Mouse (Mus musculus) kidney, embryonic 14.5 days (tissue): ENCODE measurements around the gene Eps8l1. TPM values are rescaled to one million over a fixed set of nuclear protein-coding genes. Genes with fewer than 3 reads are reported as not detected.
A peak's percentile ranks its signal among the peaks of the same experiment; 100 is the strongest.

Experiments used
- ATAC-seq: fragments of 200-750 bp; cut with Nextera tagmentation; 2 replicates; pipeline ENCODE4 v1.8.0; 2017; ENCODE audit warnings: moderate number of reproducible peaks, mild to moderate bottlenecking, moderate TSS enrichment, moderate library complexity; ENCODE audit not compliant: low FRiP score, low TSS enrichment
- H3K27ac ChIP-seq: fragments of 300-500 bp; sonication (generic); 2 replicates; pipeline ENCODE4 v1.5.1; 2014; ENCODE audit warnings: low read depth, mild to moderate bottlenecking, low read length, moderate library complexity, mixed read lengths
- H3K27me3 ChIP-seq: fragments of 300-500 bp; sonication (generic); 2 replicates; pipeline ENCODE4 v1.6.1; 2014; ENCODE audit warnings: mild to moderate bottlenecking, low read length; ENCODE audit not compliant: control insufficient read depth, insufficient read depth
- H3K36me3 ChIP-seq: fragments of 300-500 bp; sonication (generic); 2 replicates; pipeline ENCODE4 v1.6.1; 2014; ENCODE audit warnings: low read length, mixed read lengths; ENCODE audit not compliant: control insufficient read depth, insufficient read depth
- H3K4me1 ChIP-seq: fragments of 300-500 bp; sonication (generic); 2 replicates; pipeline ENCODE4 v1.6.1; 2014; ENCODE audit warnings: low read length, mixed read lengths; ENCODE audit not compliant: control insufficient read depth, insufficient read depth
- H3K4me2 ChIP-seq: fragments of 300-500 bp; sonication (generic); replicated peaks from 2 replicates; pipeline ENCODE4 v1.6.1; 2014; ENCODE audit warnings: low read depth, mild to moderate bottlenecking, low read length
- H3K4me3 ChIP-seq: fragments of 300-500 bp; sonication (generic); 2 replicates; pipeline ENCODE4 v1.5.1; 2014; ENCODE audit warnings: mild to moderate bottlenecking, low read length
- H3K9ac ChIP-seq: fragments of 300-500 bp; sonication (generic); 2 replicates; pipeline ENCODE4 v1.6.1; 2014; ENCODE audit warnings: low read depth, mild to moderate bottlenecking, low read length, moderate library complexity
- H3K9me3 ChIP-seq: fragments of 300-500 bp; sonication (generic); 2 replicates; pipeline ENCODE4 v1.6.1; 2016; ENCODE audit warnings: low read length; ENCODE audit not compliant: control insufficient read depth
- WGBS: fragments of 180-500 bp; shearing (Covaris S2); extraction: QIAGEN DNeasy Blood & Tissue Kit; methylation state at CpG from one replicate; pipeline ENCODE4 v1.1.7; 2014; 5-methylcytosine and 5-hydroxymethylcytosine counted together
- polyA plus RNA-seq: library from polyadenylated mRNA; unstranded; fragments of >200 nt; fragmentation: Nextera tagmentation; extraction: Ambion mirVana; gene quantifications from 2 replicates; pipeline ENCODE4 v1.2.1, GENCODE M21; 2014

The Eps8l1 gene
- polyA plus RNA-seq, 1 experiment from 2014 or later = 3.0 TPM

GRCm38 (mm10) chr7:4502421-4503090 is 42.1 kb downstream of the Eps8l1 start:
- ATAC-seq = peak; percentile 16; the same call in 1 of the 2 replicates
- WGBS = 8% methylated on average over 14 of the region's 14 CpGs
- no peaks in the 10 kb centered on the region for H3K36me3 ChIP-seq
- H3K27ac ChIP-seq = no peak overlapping the region; the same call in 1 of the 2 replicates
- peaks cover 23% of the 10 kb centered on the region for H3K4me1 ChIP-seq
- peak overlapping the region; percentile 78 for H3K4me2 ChIP-seq
- no peak overlapping the region for H3K9ac ChIP-seq
- H3K9me3 ChIP-seq = no peaks in the 10 kb centered on the region
- no peaks in the 10 kb centered on the region for H3K27me3 ChIP-seq
- peak overlapping the region; percentile 77 for H3K4me3 ChIP-seq

GRCm38 (mm10) chr7:4503100-4503499 is 42.6 kb downstream of the Eps8l1 start:
- no peak overlapping the region for H3K9ac ChIP-seq
- no peaks in the 10 kb centered on the region for H3K36me3 ChIP-seq
- WGBS = 86% methylated on average over 4 of the region's 4 CpGs
- H3K4me3 ChIP-seq = no peak overlapping the region
- no peak overlapping the region for H3K4me2 ChIP-seq
- peaks cover 22% of the 10 kb centered on the region for H3K4me1 ChIP-seq
- ATAC-seq = no peak
- H3K27me3 ChIP-seq = no peaks in the 10 kb centered on the region
- no peaks in the 10 kb centered on the region for H3K9me3 ChIP-seq
- H3K27ac ChIP-seq = no peak overlapping the region; the same call in 1 of the 2 replicates

- Histone ChIP-seq H3K4me3 (no peak overlapping the region), H3K4me1 (peaks cover 15% of the 10 kb centered on the region), H3K27me3 (no peaks in the 10 kb centered on the region), H3K9ac (no peak overlapping the region), H3K36me3 (no peaks in the 10 kb centered on the region), H3K9me3 (no peaks in the 10 kb centered on the region), H3K27ac (no peak overlapping the region), H3K4me2 (no peak overlapping the region)
- ATAC-seq = no peak
- 90% methylated on average over 5 of the region's 5 CpGs for WGBS
These were observed 43.4 kb downstream of the Eps8l1 start for GRCm38 (mm10) chr7:4503858-4504257.

- WGBS = 44% methylated on average over 11 of the region's 11 CpGs
- no peak overlapping the region for H3K27ac ChIP-seq
These were observed 44.4 kb downstream of the Eps8l1 start for GRCm38 (mm10) chr7:4504646-4505435.

GRCm38 (mm10) chr7:4507220-4507619 is 46.7 kb downstream of the Eps8l1 start:
- 60% methylated on average over 4 of the region's 4 CpGs for WGBS
- H3K36me3 ChIP-seq = no peaks in the 10 kb centered on the region
- ATAC-seq = no peak
- no peak overlapping the region for H3K27ac ChIP-seq
- no peaks in the 10 kb centered on the region for H3K27me3 ChIP-seq
- no peaks in the 10 kb centered on the region for H3K9me3 ChIP-seq
- H3K4me1 ChIP-seq = no peaks in the 10 kb centered on the region
- H3K9ac ChIP-seq = no peak overlapping the region
- H3K4me2 ChIP-seq = no peak overlapping the region
- no peak overlapping the region for H3K4me3 ChIP-seq

More at GRCm38 (mm10) chr7:4504646-4505435, 44.4 kb downstream of the Eps8l1 start:
- H3K4me3 ChIP-seq = no peak overlapping the region
- H3K9me3 ChIP-seq = no peaks in the 10 kb centered on the region
- peaks cover 7% of the 10 kb centered on the region for H3K4me1 ChIP-seq
- ATAC-seq = no peak
- no peak overlapping the region for H3K4me2 ChIP-seq
- H3K36me3 ChIP-seq = no peaks in the 10 kb centered on the region
- no peak overlapping the region for H3K9ac ChIP-seq
- H3K27me3 ChIP-seq = no peaks in the 10 kb centered on the region

- Histone ChIP-seq H3K36me3 (no peaks in the 10 kb centered on the region), H3K4me3 (no peak overlapping the region), H3K27ac (no peak overlapping the region), H3K4me2 (no peak overlapping the region), H3K4me1 (no peaks in the 10 kb centered on the region), H3K9me3 (no peaks in the 10 kb centered on the region), H3K27me3 (no peaks in the 10 kb centered on the region), H3K9ac (no peak overlapping the region)
- WGBS = 78% methylated on average over 24 of the region's 32 CpGs
- ATAC-seq = no peak
These were observed 47.7 kb downstream of the Eps8l1 start for GRCm38 (mm10) chr7:4508062-4508738.

GRCm38 (mm10) chr7:4508739-4509116 is 48.3 kb downstream of the Eps8l1 start:
- H3K9me3 ChIP-seq = no peaks in the 10 kb centered on the region

GRCm38 (mm10) chr7:4509863-4510608 is 49.6 kb downstream of the Eps8l1 start:
- H3K36me3 ChIP-seq = no peaks in the 10 kb centered on the region
- H3K4me3 ChIP-seq = no peak overlapping the region
- peak overlapping the region; percentile 2; the same call in 1 of the 2 replicates for H3K4me2 ChIP-seq
- H3K27ac ChIP-seq = no peak overlapping the region
- no peak overlapping the region for H3K9ac ChIP-seq
- 0 out of 2 replicates have a peak, but pooled peaks cover 3% of the 10 kb centered on the region for H3K4me1 ChIP-seq
- 18% methylated on average over 24 of the region's 24 CpGs for WGBS
- H3K9me3 ChIP-seq = no peaks in the 10 kb centered on the region
- H3K27me3 ChIP-seq = no peaks in the 10 kb centered on the region
- ATAC-seq = peak; percentile 44; the same call in 1 of the 2 replicates

More at GRCm38 (mm10) chr7:4508739-4509116, 48.3 kb downstream of the Eps8l1 start:
- Histone ChIP-seq H3K27me3 (no peaks in the 10 kb centered on the region), H3K36me3 (no peaks in the 10 kb centered on the region), H3K4me2 (no peak overlapping the region), H3K9ac (no peak overlapping the region), H3K4me1 (no peaks in the 10 kb centered on the region), H3K27ac (no peak overlapping the region), H3K4me3 (no peak overlapping the region)
- WGBS = 93% methylated on average over 8 of the region's 8 CpGs
- ATAC-seq = no peak
